Mouse (Mus musculus): ENCODE data around the gene Tmed9. TPM values are rescaled to one million over a fixed set of nuclear protein-coding genes. Genes with fewer than 3 reads are reported as not detected.
"Not testable (repeated sequence)": the region's sequence is repeated elsewhere in the genome, so short reads cannot be mapped to it uniquely, and the experiment has no call there.

Gene Tmed9
- polyA plus RNA-seq, 1 experiment from 2014 or later, result 179 TPM

GRCm38 (mm10) chr13:55622156-55622648 is 48.7 kb downstream of the Tmed9 start:
- peak overlapping the region; percentile 81 for H3K27ac ChIP-seq
- H3K9ac ChIP-seq, result peak overlapping the region; percentile 80
- H3K27me3 ChIP-seq, H3K9me3 ChIP-seq: not testable (repeated sequence)
- H3K4me3 ChIP-seq, result peak overlapping the region; percentile 86
- peak; percentile 3; the same call in 1 of the 2 replicates for ATAC-seq (ENCODE audit: borderline replicate concordance, extremely low read depth, low FRiP score, low TSS enrichment)
- peaks cover 21% of the 10 kb centered on the region for H3K4me1 ChIP-seq
- peak overlapping the region; percentile 77 for H3K4me2 ChIP-seq
- peaks cover 12% of the 10 kb centered on the region for H3K36me3 ChIP-seq
- 19% methylated on average over 20 of the region's 20 CpGs for WGBS

DNA sequence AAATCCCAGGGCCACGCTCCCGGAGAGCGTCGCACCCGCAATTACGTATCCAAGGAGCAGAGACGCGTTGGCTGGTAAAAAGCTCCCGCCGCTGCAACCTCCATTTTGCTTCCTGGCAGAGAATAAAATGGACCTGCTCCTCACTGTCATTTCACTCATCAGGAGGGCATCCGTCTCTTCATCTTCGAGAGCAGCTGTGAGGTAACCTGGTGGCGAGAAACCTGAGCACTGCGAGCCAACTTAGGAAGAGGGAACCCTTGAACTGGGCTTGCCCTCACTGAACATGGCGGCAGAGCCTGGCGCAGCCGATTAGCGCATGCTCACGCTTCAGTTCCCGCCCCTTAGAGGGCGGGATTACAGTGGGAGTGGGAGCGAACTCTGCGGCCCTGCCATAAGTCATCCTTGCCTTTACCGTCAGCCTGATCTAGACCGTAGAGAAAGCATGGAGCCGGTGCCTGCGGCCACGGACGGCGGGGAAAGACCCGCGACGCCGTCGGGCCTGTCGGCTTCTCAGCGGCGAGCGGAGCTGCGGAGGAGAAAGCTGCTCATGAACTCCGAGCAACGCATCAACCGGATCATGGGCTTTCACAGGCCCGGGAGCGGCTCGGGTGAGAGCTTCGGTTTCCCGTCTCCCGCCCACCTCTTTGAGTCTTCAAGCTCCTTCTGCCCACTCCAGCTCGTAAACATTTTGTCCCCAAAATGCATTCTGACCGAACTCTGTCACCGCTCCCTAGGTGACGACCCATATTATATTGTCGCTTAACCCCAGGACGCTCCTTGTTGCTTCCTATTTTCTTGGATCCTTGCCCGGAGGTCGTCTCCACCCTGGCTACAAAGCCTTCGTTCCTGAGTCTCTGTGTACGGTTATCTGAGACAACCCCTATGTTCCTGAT is 49.4 kb downstream of the Tmed9 start, which contains the start of gene Caml:
Gene Caml (plus strand): TSS at position 357 of the 893 bp plus-strand sequence.
- H3K27me3 ChIP-seq, result no peaks in the 10 kb centered on the region
- peak within 1 kb of the TSS; percentile 86 for H3K4me3 ChIP-seq
- no peaks in the 10 kb centered on the region for H3K9me3 ChIP-seq
- peaks cover 15% of the 10 kb centered on the region for H3K36me3 ChIP-seq
- H3K27ac ChIP-seq, result peak within 1 kb of the TSS; percentile 81
- under 1% methylated on average over 59 of the region's 59 CpGs for WGBS
- peak within 1 kb of the TSS; percentile 80 for H3K9ac ChIP-seq
- peaks cover 21% of the 10 kb centered on the region for H3K4me1 ChIP-seq
- ATAC-seq (ENCODE audit: borderline replicate concordance, extremely low read depth, low FRiP score, low TSS enrichment), result peak; percentile 98
- H3K4me2 ChIP-seq, result peak within 1 kb of the TSS; percentile 77

DNA sequence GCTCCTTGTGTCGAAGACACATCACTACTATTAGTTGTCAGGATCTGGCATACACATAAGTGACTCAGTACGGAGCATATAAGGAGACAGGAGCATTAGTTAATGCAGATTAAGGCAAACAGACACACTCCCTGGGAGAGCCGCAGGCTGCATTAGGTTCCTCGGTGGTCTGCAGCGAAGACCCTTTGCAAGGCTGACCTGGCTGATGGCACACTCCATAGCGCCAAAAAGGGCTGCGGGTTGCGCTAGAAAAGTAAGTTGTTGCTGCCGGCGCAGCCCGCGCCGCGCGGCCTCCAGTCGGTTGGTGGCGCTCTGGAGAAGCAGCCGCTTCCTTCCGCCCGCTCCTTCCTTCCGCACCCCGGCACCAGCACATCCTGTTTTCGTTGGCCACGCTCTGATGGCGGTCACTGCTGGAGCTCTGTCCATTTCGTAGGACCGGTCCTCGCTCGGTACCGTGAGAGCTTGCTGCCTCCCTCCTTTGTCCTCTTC is 61.2 kb downstream of the Tmed9 start, which contains the start of gene Ddx46:
Gene Ddx46 (plus strand): TSS at position 389 of the 489 bp plus-strand sequence.
- Histone ChIP-seq H3K4me2 (peak within 1 kb of the TSS; percentile 78), H3K9me3 (no peaks in the 10 kb centered on the region), H3K9ac (peak within 1 kb of the TSS; percentile 95), H3K36me3 (peaks cover 45% of the 10 kb centered on the region), H3K27me3 (no peaks in the 10 kb centered on the region), H3K27ac (no peak within 1 kb of the TSS), H3K4me1 (peaks cover 15% of the 10 kb centered on the region), H3K4me3 (peak within 1 kb of the TSS; percentile 99)
- WGBS, result 5% methylated on average over 30 of the region's 30 CpGs
- ATAC-seq (ENCODE audit: borderline replicate concordance, extremely low read depth, low FRiP score, low TSS enrichment), result peak; percentile 84

- H3K9ac ChIP-seq, result peak overlapping the region; percentile 95
- under 1% methylated on average over 40 of the region's 40 CpGs for WGBS
- H3K36me3 ChIP-seq, result peaks cover 47% of the 10 kb centered on the region
- no peaks in the 10 kb centered on the region for H3K27me3 ChIP-seq
- peak overlapping the region; percentile 78 for H3K4me2 ChIP-seq
- H3K4me3 ChIP-seq, result peak overlapping the region; percentile 99
- peaks cover 15% of the 10 kb centered on the region for H3K4me1 ChIP-seq
- H3K27ac ChIP-seq, result no peak overlapping the region
- no peaks in the 10 kb centered on the region for H3K9me3 ChIP-seq
- no peak for ATAC-seq (ENCODE audit: borderline replicate concordance, extremely low read depth, low FRiP score, low TSS enrichment)
Measured at GRCm38 (mm10) chr13:55635146-55635571, 61.6 kb downstream of the Tmed9 start.

DNA sequence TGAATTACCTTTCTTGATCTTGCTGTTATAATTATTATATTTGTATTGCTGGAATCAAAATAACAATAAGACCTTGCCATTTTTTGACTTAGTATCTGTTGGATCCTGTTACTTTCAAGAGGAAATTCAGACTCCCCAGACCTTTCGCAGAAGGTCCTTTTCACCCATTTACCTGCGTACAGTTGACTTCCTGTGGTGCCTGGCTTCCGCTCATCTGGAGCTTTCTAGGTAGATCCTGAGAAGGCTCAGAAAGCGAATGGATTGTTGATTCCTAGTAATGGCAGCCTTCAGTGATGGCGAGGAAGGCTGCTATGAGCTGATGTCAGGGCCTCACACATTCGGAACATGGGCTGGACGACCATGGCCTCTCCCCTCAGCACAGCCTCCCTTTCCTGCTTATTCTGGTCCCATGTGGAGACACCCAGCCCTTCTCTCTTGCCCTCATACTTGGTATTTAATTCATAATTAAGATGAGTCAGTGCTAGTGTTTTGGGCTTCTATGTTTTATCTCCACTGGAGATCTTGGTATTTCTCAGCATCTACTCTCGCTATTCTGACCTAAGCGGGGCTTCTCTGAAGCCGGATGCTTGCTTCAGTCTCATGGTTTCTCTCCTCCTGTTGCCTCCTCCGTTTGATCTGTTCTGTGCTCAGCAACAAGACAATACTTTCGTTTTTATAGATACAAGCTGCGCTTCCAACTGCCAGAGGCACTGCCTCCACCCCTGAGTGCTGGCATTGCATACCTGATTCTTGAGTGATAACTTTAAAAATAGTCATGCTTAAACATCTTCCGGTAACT is 62.9 kb downstream of the Tmed9 start:
- Histone ChIP-seq H3K9me3 (no peaks in the 10 kb centered on the region), H3K9ac (no peak overlapping the region), H3K4me3 (no peak overlapping the region; the same call in 1 of the 2 replicates), H3K27ac (no peak overlapping the region), H3K4me1 (peaks cover 15% of the 10 kb centered on the region), H3K36me3 (peaks cover 45% of the 10 kb centered on the region), H3K4me2 (peak overlapping the region; percentile 78), H3K27me3 (no peaks in the 10 kb centered on the region)
- 89% methylated on average over 14 of the region's 14 CpGs for WGBS
- ATAC-seq (ENCODE audit: borderline replicate concordance, extremely low read depth, low FRiP score, low TSS enrichment), result no peak

GRCm38 (mm10) chr13:55640480-55640879 is 66.9 kb downstream of the Tmed9 start:
- H3K9ac ChIP-seq; ATAC-seq (ENCODE audit: borderline replicate concordance, extremely low read depth, low FRiP score, low TSS enrichment); H3K4me3 ChIP-seq; H3K27ac ChIP-seq; H3K27me3 ChIP-seq; H3K9me3 ChIP-seq; H3K4me2 ChIP-seq: not testable (repeated sequence)
- H3K4me1 ChIP-seq, result peaks cover 13% of the 10 kb centered on the region
- 46% methylated on average over 8 of the region's 8 CpGs for WGBS
- H3K36me3 ChIP-seq, result peaks cover 35% of the 10 kb centered on the region

- ATAC-seq (ENCODE audit: borderline replicate concordance, extremely low read depth, low FRiP score, low TSS enrichment), result no peak
- Histone ChIP-seq H3K27me3 (no peaks in the 10 kb centered on the region), H3K27ac (no peak overlapping the region), H3K9me3 (no peaks in the 10 kb centered on the region), H3K4me2 (no peak overlapping the region), H3K4me3 (no peak overlapping the region), H3K4me1 (no peaks in the 10 kb centered on the region), H3K9ac (no peak overlapping the region), H3K36me3 (peaks cover 62% of the 10 kb centered on the region)
- WGBS, result 85% methylated on average over 2 of the region's 2 CpGs
Measured at GRCm38 (mm10) chr13:55644525-55644924, 71.0 kb downstream of the Tmed9 start.

Other genes starting within 250 kb of the Tmed9 start
- gene Mxd3, start 243.9 kb upstream of the Tmed9 start, polyA plus RNA-seq (2015; fragmentation: Nextera tagmentation; extraction: Ambion mirVana), result 47.2 and 47.5 TPM in 2 replicates
- gene Lman2, start 210.9 kb upstream of the Tmed9 start, polyA plus RNA-seq (2015; fragmentation: Nextera tagmentation; extraction: Ambion mirVana), result 111 and 112 TPM in 2 replicates
- gene Rgs14, start 204.0 kb upstream of the Tmed9 start, polyA plus RNA-seq (2015; fragmentation: Nextera tagmentation; extraction: Ambion mirVana), result 1.2 and 1.3 TPM in 2 replicates
- 0.17 TPM in 1 of 2 replicates, not detected in the other for gene Slc34a1, start 175.5 kb upstream of the Tmed9 start, polyA plus RNA-seq (2015; fragmentation: Nextera tagmentation; extraction: Ambion mirVana)
- gene Pfn3, start 158.5 kb upstream of the Tmed9 start, polyA plus RNA-seq (2015; fragmentation: Nextera tagmentation; extraction: Ambion mirVana), result not detected in 2 replicates
- 0.10 and 0.65 TPM in 2 replicates for gene F12, start 146.9 kb upstream of the Tmed9 start, polyA plus RNA-seq (2015; fragmentation: Nextera tagmentation; extraction: Ambion mirVana)
- gene Grk6, start 128.7 kb upstream of the Tmed9 start, polyA plus RNA-seq (2015; fragmentation: Nextera tagmentation; extraction: Ambion mirVana), result 45.1 and 45.7 TPM in 2 replicates
- 0.29 and 0.39 TPM in 2 replicates for gene Prr7, start 109.5 kb upstream of the Tmed9 start, polyA plus RNA-seq (2015; fragmentation: Nextera tagmentation; extraction: Ambion mirVana)
- gene Dbn1, start 85.6 kb upstream of the Tmed9 start, polyA plus RNA-seq (2015; fragmentation: Nextera tagmentation; extraction: Ambion mirVana), result 124 and 132 TPM in 2 replicates
- 169 and 176 TPM in 2 replicates for gene Pdlim7, start 60.1 kb upstream of the Tmed9 start, polyA plus RNA-seq (2015; fragmentation: Nextera tagmentation; extraction: Ambion mirVana)
- 2.7 and 3.1 TPM in 2 replicates for gene Dok3, start 44.4 kb upstream of the Tmed9 start, polyA plus RNA-seq (2015; fragmentation: Nextera tagmentation; extraction: Ambion mirVana)
- gene Ddx41, start 37.1 kb upstream of the Tmed9 start, polyA plus RNA-seq (2015; fragmentation: Nextera tagmentation; extraction: Ambion mirVana), result 65.7 and 67.2 TPM in 2 replicates
- gene Fam193b, start 2.6 kb upstream of the Tmed9 start, polyA plus RNA-seq (2015; fragmentation: Nextera tagmentation; extraction: Ambion mirVana), result 33.4 and 40.3 TPM in 2 replicates
- gene B4galt7, start 26.2 kb downstream of the Tmed9 start, polyA plus RNA-seq (2015; fragmentation: Nextera tagmentation; extraction: Ambion mirVana), result 25.1 and 29.1 TPM in 2 replicates
- gene Caml, start 49.3 kb downstream of the Tmed9 start, polyA plus RNA-seq (2015; fragmentation: Nextera tagmentation; extraction: Ambion mirVana), result 53.1 and 58.4 TPM in 2 replicates
- 29.0 and 31.6 TPM in 2 replicates for gene Ddx46, start 61.3 kb downstream of the Tmed9 start, polyA plus RNA-seq (2015; fragmentation: Nextera tagmentation; extraction: Ambion mirVana)
- gene B230219D22Rik, start 119.4 kb downstream of the Tmed9 start, polyA plus RNA-seq (2015; fragmentation: Nextera tagmentation; extraction: Ambion mirVana), result 59.3 and 64.9 TPM in 2 replicates
- 93.0 TPM in 2 replicates for gene Txndc15, start 140.9 kb downstream of the Tmed9 start, polyA plus RNA-seq (2015; fragmentation: Nextera tagmentation; extraction: Ambion mirVana)
- 57.9 and 60.5 TPM in 2 replicates for gene Pcbd2, start 153.6 kb downstream of the Tmed9 start, polyA plus RNA-seq (2015; fragmentation: Nextera tagmentation; extraction: Ambion mirVana)
- not detected in 2 replicates for gene Catsper3, start 210.8 kb downstream of the Tmed9 start, polyA plus RNA-seq (2015; fragmentation: Nextera tagmentation; extraction: Ambion mirVana)